Mouse (Mus musculus) spleen, adult 2 months (tissue): ENCODE results near the gene Ccnc.

Experiments used
- CTCF ChIP-seq: fragments of 200-500 bp; IDR thresholded peaks from 2 replicates; pipeline ENCODE4 v1.5.1; 2011; ENCODE audit warnings: mild to moderate bottlenecking, inconsistent platforms; ENCODE audit not compliant: insufficient read depth, insufficient read length, insufficient replicate concordance; ENCODE audit errors: extremely low read depth
- POLR2A ChIP-seq: fragments of 200-500 bp; IDR thresholded peaks from 2 replicates; pipeline ENCODE4 v1.6.1; 2011; ENCODE audit warnings: low read depth, low read length, inconsistent platforms

- TF ChIP-seq CTCF (no peak), POLR2A (no peak)
Measured at GRCm38 (mm10) chr4:21678975-21679623, 48.4 kb upstream of the Ccnc start.
